Mouse (Mus musculus): ENCODE results near the gene Piga.

Gene Piga

GRCm38 (mm10) chrX:164436709-164437108 is 17.1 kb downstream of the Piga start, which contains the start of gene Asb11:
Gene Asb11, plus strand, starts transcription at chrX:164436994.
- DNase-seq, result no peak

GRCm38 (mm10) chrX:164439462-164439861 is 19.9 kb downstream of the Piga start:
- no peak for DNase-seq

GRCm38 (mm10) chrX:164440140-164440539 is 20.6 kb downstream of the Piga start:
- no peak for DNase-seq

- no peak for DNase-seq
Observed at GRCm38 (mm10) chrX:164440703-164441102, 21.1 kb downstream of the Piga start.

- no peak for DNase-seq
Observed at GRCm38 (mm10) chrX:164441306-164441705, 21.7 kb downstream of the Piga start.

GRCm38 (mm10) chrX:164445601-164446000 is 26.0 kb downstream of the Piga start:
- no peak for DNase-seq

GRCm38 (mm10) chrX:164446106-164446551 is 26.5 kb downstream of the Piga start:
- DNase-seq, result peak; percentile 45

- DNase-seq, result no peak
Observed at GRCm38 (mm10) chrX:164446835-164447681, 27.5 kb downstream of the Piga start.

GRCm38 (mm10) chrX:164447682-164448071 is 28.1 kb downstream of the Piga start:
- DNase-seq, result no peak

GRCm38 (mm10) chrX:164449201-164449600 is 29.6 kb downstream of the Piga start:
- DNase-seq, result peak; percentile 15

- no peak for DNase-seq
Observed at GRCm38 (mm10) chrX:164459205-164459878, 39.8 kb downstream of the Piga start.

All from thymus, postnatal 4 days (tissue).